ENCODE assay signal across 12 mouse cellular contexts in genomic region chr9:102735996-102736395, GRCm38 (mm10). TPM values are rescaled to one million over a fixed set of nuclear protein-coding genes. Genes with fewer than 3 reads are reported as not detected.
DNase-seq lines count a peak whose midpoint lies in the region; ATAC-seq and TF ChIP-seq lines count a peak whose summit lies in the region.
"Had no signal": no experiment of that assay in that cellular context is flagged by ENCODE, and none has a peak within 500 bp of the region (broad histone marks: within the 10 kb centered on the region; RNA-seq: fewer than 3 reads in every experiment).

No protein-coding gene starts in this region.

- H3K27ac ChIP-seq in liver, adult 2 months (replicated peaks; ENCODE audit: insufficient read depth, low read depth, low read length): peak overlapping the region; percentile 100
- H3K27ac ChIP-seq: heart, embryonic 15.5 days; hindbrain, embryonic 14.5 days; neural tube, embryonic 12.5 days had no signal

- peaks cover 40% of the 10 kb centered on the region for H3K4me1 ChIP-seq in liver, adult 2 months (ENCODE audit: control insufficient read depth, insufficient read depth, low read length)

- H3K4me3 ChIP-seq in liver, adult 2 months (ENCODE audit: insufficient read depth, low read depth, low read length): no peak overlapping the region
- H3K4me3 ChIP-seq: heart, embryonic 15.5 days; neural tube, embryonic 12.5 days had no signal

- H3K9ac ChIP-seq in liver, adult 2 months (ENCODE audit: low read depth, low read length): peak overlapping the region; percentile 45; the same call in 1 of the 2 replicates
- H3K9ac ChIP-seq: forebrain, postnatal 0 days; heart, embryonic 15.5 days; hindbrain, embryonic 14.5 days; neural tube, embryonic 12.5 days had no signal

- peaks cover 24% of the 10 kb centered on the region for H3K36me3 ChIP-seq in liver, adult 2 months (ENCODE audit: control insufficient read depth, insufficient read depth, low read length)

- 15% methylated on average over 1 of the region's 1 CpGs for WGBS in liver, adult 2 months

- DNase-seq in liver, adult 2 months (ENCODE audit: extremely low read depth, low read depth, low spot score): peak; percentile 99
- no peak for DNase-seq in liver
- peak; percentile 59 for DNase-seq in NIH3T3 (ENCODE audit: low read depth)
- DNase-seq in cerebellum, adult 9-11 months: no peak
- no peak for DNase-seq in cerebellum, postnatal 36 days
- DNase-seq: forebrain, postnatal 0 days; gastrocnemius, postnatal 14 days had no signal

- H3K79me2 ChIP-seq in liver, adult 2 months (ENCODE audit: control insufficient read depth, insufficient read depth, low read length): no peaks in the 10 kb centered on the region

- no peak for TF ChIP-seq POLR2A in liver, adult 2 months (IDR thresholded peaks at IDR 0.05; ENCODE audit: extremely low read depth, insufficient read depth, low read length)

- TF ChIP-seq CTCF in liver, adult 2 months (IDR thresholded peaks at IDR 0.05; ENCODE audit: low read depth, low read length): no peak

- no peaks in the 10 kb centered on the region for H3K27me3 ChIP-seq in liver, adult 2 months (ENCODE audit: control insufficient read depth, insufficient read depth, low read length)
- H3K27me3 ChIP-seq: heart, embryonic 15.5 days; neural tube, embryonic 12.5 days had no signal

- ATAC-seq in granulocyte monocyte progenitor cell, adult 5-6 weeks (replicated peaks; ENCODE audit: poor library complexity, severe bottlenecking): peak; percentile 82
- peak; percentile 83 for ATAC-seq in megakaryocyte, adult 5-6 weeks (ENCODE audit: poor library complexity, severe bottlenecking)
- ATAC-seq: forebrain, postnatal 0 days had no signal

RNA-seq across cellular contexts. Expression of gene Amotl2, which starts 19.5 kb away (rescaled TPM):
- 19.9 and 21.5 TPM in 2 replicates for total RNA-seq in liver, adult 2 months (2014; rRNA removed)
- polyA plus RNA-seq in liver, adult 2 months (2012; rRNA removed): 9.2 and 14.0 TPM in 2 replicates
- total RNA-seq in granulocyte monocyte progenitor cell, adult 5-6 weeks (2014; fragmentation: Nextera tagmentation): 1.8 and 1.9 TPM in 2 replicates
- total RNA-seq in granulocyte monocyte progenitor cell, adult 5-6 weeks (2017): 2.5 and 2.6 TPM in 2 replicates
- 1.3 and 1.7 TPM in 2 replicates for total RNA-seq in megakaryocyte, adult 5-6 weeks (2015)
- total RNA-seq in megakaryocyte, adult 5-6 weeks (2017): 1.1 and 2.8 TPM in 2 replicates

Comparison
In these comparisons a context has a peak if more than half of its experiments do, and no peak if none do; other contexts are left out.
1. DNase-seq: peak in liver, adult 2 months (single experiment) and NIH3T3 (single experiment); none in liver (single experiment), cerebellum, adult 9-11 months (single experiment) and cerebellum, postnatal 36 days (0 of 2).